Mouse (Mus musculus): ENCODE data around the gene Btnl10. TPM values are rescaled to one million over a fixed set of nuclear protein-coding genes. Genes with fewer than 3 reads are reported as not detected.
A peak's percentile ranks its signal among the peaks of the same experiment; 100 is the strongest.

The Btnl10 gene
- polyA plus RNA-seq, 1 experiment from 2014 or later: not detected

DNA sequence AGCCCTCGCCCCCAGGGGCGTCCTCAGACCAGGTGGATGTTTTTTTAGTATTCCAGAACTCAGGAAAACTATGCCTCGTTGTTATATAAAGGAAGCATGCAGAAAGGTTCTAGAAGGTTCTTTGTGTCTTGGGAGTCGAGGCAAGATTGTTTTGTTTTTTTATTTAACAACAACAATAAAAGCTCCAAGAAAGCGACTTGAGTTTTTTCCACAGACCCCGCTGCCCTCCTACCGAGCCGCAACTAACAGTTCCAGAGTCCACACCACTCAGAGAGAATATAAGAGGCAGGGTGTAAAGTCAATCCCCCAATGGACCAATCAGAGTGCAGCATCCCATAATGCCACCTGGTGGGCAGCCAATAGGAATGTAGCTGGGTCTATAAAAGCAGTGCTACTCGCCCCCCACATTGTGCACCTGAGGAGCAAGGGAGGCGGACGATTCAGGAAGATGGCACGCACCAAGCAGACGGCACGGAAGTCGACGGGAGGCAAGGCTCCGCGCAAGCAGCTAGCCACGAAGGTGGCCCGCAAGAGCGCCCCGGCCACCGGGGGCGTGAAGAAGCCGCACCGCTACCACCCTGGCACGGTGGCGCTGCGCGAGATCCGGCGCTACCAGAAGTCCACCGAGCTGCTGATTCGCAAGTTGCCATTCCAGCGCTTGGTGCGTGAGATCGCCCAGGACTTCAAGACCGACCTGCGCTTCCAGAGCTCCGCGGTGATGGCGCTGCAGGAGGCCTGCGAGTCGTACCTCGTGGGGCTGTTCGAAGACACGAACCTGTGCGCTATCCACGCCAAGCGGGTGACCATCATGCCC, 43.9 kb downstream of the Btnl10 start:
- Histone ChIP-seq H3K4me1 (ENCODE audit: control insufficient read depth in 2 of 2, insufficient read depth in 2 of 2, low read length in 2 of 2) (peaks cover 13 to 34% of the 10 kb centered on the region in 2 experiments), H3K27ac (replicated peaks in 1 of 2; ENCODE audit: control insufficient read depth in 1 of 2, insufficient read depth in 1 of 2, low read depth in 2 of 2, low read length in 2 of 2) (no peak overlapping the region), H3K36me3 (ENCODE audit: control insufficient read depth, insufficient read depth, low read length) (peaks cover 20% of the 10 kb centered on the region), H3K4me2 (ENCODE audit: low read length) (0 out of 2 replicates have a peak overlapping the region, but pooled peaks have one; percentile 6), H3K4me3 (ENCODE audit: control insufficient read depth in 1 of 2, insufficient read depth in 1 of 2, low read depth in 1 of 2, low read length in 2 of 2) (no peak overlapping the region), H3K9ac (ENCODE audit: low read length) (no peak overlapping the region), H3K9me3 (ENCODE audit: control insufficient read depth, low read length) (no peaks in the 10 kb centered on the region), H3K27me3 (ENCODE audit: control insufficient read depth, insufficient read depth, low read length) (peaks cover 28% of the 10 kb centered on the region)
- ATAC-seq (ENCODE audit: insufficient number of reproducible peaks, insufficient read depth, low FRiP score, low read depth): no peak
- 53% methylated on average over 50 of the region's 50 CpGs for WGBS

DNA sequence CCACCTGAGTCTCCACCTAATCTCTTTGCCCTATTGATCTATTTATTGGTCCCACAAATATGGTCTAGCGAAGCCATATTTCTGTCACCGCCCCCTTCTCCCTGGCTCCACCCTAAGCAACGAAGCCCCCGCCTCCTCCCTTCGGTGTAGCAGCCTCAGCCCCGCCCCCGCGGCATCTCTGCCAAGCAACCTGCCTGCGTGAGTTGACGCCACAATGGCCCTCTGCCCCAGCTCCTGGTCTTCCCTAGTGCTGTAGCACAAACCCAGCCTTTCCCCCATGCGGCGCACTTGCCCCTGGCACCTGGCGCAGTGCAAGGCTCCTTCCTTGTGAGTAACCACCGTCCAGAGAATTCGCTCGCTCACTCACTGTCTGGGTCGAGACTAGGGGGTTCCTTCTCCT, 45.8 kb downstream of the Btnl10 start:
- no peak for ATAC-seq (ENCODE audit: insufficient number of reproducible peaks, insufficient read depth, low FRiP score, low read depth)
- Histone ChIP-seq H3K4me1 (ENCODE audit: control insufficient read depth in 2 of 2, insufficient read depth in 2 of 2, low read length in 2 of 2) (peaks cover 9 to 23% of the 10 kb centered on the region in 2 experiments), H3K9me3 (ENCODE audit: control insufficient read depth, low read length) (no peaks in the 10 kb centered on the region), H3K36me3 (ENCODE audit: control insufficient read depth, insufficient read depth, low read length) (peaks cover 6% of the 10 kb centered on the region; the same call in 1 of the 2 replicates), H3K4me3 (ENCODE audit: control insufficient read depth in 1 of 2, insufficient read depth in 1 of 2, low read depth in 1 of 2, low read length in 2 of 2) (no peak overlapping the region), H3K27me3 (ENCODE audit: control insufficient read depth, insufficient read depth, low read length) (peaks cover 28% of the 10 kb centered on the region), H3K4me2 (ENCODE audit: low read length) (no peak overlapping the region), H3K9ac (ENCODE audit: low read length) (no peak overlapping the region), H3K27ac (replicated peaks in 1 of 2; ENCODE audit: control insufficient read depth in 1 of 2, insufficient read depth in 1 of 2, low read depth in 2 of 2, low read length in 2 of 2) (no peak overlapping the region)
- WGBS: 32% methylated on average over 17 of the region's 17 CpGs

DNA sequence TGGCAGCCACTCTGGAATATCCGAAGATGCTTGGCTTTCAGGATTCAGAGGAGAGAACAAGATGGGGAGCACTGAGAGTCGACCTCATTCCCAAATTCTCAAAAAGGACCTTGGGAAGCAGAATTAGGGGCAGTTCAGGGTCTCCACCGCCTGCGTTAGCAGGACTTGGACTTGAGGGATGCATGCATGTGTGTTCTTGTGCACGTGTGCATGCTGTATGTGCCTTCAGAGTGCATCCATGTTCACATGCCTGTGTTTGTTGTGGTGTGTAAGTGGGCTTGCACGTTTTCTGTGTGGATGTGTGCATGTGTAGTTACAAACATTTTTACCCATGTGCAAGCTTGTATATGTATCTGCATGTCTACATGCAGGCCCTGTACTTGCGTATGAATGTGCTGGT, 46.5 kb downstream of the Btnl10 start:
- Histone ChIP-seq H3K27ac (replicated peaks in 1 of 2; ENCODE audit: control insufficient read depth in 1 of 2, insufficient read depth in 1 of 2, low read depth in 2 of 2, low read length in 2 of 2) (no peak overlapping the region), H3K27me3 (ENCODE audit: control insufficient read depth, insufficient read depth, low read length) (peaks cover 28% of the 10 kb centered on the region), H3K36me3 (ENCODE audit: control insufficient read depth, insufficient read depth, low read length) (peaks cover 4% of the 10 kb centered on the region; the same call in 1 of the 2 replicates), H3K9me3 (ENCODE audit: control insufficient read depth, low read length) (no peaks in the 10 kb centered on the region), H3K9ac (ENCODE audit: low read length) (no peak overlapping the region), H3K4me2 (ENCODE audit: low read length) (no peak overlapping the region), H3K4me1 (ENCODE audit: control insufficient read depth in 2 of 2, insufficient read depth in 2 of 2, low read length in 2 of 2) (peaks cover 9 to 21% of the 10 kb centered on the region in 2 experiments), H3K4me3 (ENCODE audit: control insufficient read depth in 1 of 2, insufficient read depth in 1 of 2, low read depth in 1 of 2, low read length in 2 of 2) (no peak overlapping the region)
- ATAC-seq (ENCODE audit: insufficient number of reproducible peaks, insufficient read depth, low FRiP score, low read depth): no peak
- WGBS: 83% methylated on average over 7 of the region's 7 CpGs

DNA sequence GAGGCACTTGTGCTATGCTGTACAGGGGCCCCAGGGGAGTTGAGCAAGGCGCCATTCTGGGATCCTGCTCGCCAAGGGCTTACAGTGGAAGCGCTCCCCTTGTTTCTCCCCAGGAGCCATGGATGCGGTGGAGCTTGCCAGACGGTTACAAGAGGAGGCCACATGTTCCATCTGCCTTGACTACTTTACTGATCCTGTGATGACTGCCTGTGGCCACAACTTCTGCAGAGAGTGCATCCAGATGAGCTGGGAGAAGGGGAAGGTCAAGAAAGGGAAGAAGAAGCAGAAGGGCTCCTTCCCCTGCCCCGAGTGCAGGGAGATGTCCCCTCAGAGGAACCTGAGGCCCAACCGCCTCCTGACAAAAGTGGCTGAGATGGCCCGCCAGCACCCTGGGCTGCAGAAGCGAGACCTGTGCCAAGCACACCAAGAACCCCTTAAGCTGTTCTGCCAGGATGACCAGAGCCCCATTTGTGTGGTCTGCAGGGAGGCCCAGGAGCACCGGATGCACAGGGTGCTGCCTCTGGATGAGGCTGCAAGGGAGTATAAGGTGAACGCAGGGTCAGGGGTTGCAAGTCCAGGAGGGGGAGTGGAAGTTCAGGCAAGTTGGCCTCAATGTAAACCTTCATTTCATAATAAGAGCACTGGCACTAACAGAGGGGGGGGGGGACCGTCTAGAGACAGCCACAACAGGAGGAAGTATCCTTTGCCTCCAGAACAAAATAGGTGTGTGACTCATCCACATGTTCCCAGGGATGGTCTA, 47.5 kb downstream of the Btnl10 start:
- Histone ChIP-seq H3K36me3 (ENCODE audit: control insufficient read depth, insufficient read depth, low read length) (peaks cover 6% of the 10 kb centered on the region), H3K4me1 (ENCODE audit: control insufficient read depth in 2 of 2, insufficient read depth in 2 of 2, low read length in 2 of 2) (peaks cover 8 to 15% of the 10 kb centered on the region in 2 experiments; a peak in 3 of 4 replicates), H3K27ac (replicated peaks in 1 of 2; ENCODE audit: control insufficient read depth in 1 of 2, insufficient read depth in 1 of 2, low read depth in 2 of 2, low read length in 2 of 2) (no peak overlapping the region), H3K27me3 (ENCODE audit: control insufficient read depth, insufficient read depth, low read length) (peaks cover 28% of the 10 kb centered on the region), H3K9ac (ENCODE audit: low read length) (no peak overlapping the region), H3K4me3 (ENCODE audit: control insufficient read depth in 1 of 2, insufficient read depth in 1 of 2, low read depth in 1 of 2, low read length in 2 of 2) (no peak overlapping the region), H3K9me3 (ENCODE audit: control insufficient read depth, low read length) (no peaks in the 10 kb centered on the region), H3K4me2 (ENCODE audit: low read length) (no peak overlapping the region)
- ATAC-seq (ENCODE audit: insufficient number of reproducible peaks, insufficient read depth, low FRiP score, low read depth): no peak
- 39% methylated on average over 12 of the region's 12 CpGs for WGBS

DNA sequence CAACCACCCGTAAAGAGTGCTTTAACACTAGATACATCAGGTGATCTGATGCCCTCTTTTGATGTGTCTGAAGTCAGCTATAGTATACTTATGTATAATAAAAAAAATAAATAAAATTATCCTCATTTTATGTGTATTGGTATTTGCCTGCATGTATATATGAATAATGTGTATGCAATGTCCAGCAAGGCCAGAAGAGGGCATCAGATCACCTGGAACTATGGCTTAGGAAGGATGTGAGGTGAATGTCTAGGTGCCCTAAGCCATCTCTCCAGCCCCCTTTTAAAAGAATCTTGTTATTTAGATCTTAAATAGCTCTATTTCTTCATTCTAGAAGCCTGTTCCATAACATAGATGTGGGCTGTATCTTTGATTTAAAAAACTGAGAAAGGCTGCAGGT, 49.6 kb downstream of the Btnl10 start:
- Histone ChIP-seq H3K9ac (ENCODE audit: low read length) (no peak overlapping the region), H3K4me1 (ENCODE audit: control insufficient read depth in 2 of 2, insufficient read depth in 2 of 2, low read length in 2 of 2) (peaks cover 8 to 22% of the 10 kb centered on the region in 2 experiments; a peak in 3 of 4 replicates)

DNA sequence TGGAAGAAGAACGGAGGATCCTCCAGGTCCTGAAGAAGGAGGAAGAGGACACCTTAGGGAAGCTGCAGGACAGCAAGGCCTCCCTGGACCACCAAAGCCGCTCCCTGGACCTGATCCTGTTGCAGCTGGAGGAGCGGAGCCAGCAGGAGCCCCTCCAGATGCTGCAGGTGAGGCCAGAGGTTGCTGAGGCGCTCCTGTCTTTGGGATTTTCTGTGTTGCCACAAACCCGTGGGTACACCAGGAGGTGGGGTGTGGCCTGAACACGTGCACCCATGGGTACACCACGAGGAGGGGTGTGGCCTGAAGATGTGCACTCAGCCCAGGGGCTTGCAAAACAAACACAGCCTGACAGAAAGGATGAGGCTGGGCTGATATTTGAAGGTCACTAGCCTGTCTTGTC, 50.8 kb downstream of the Btnl10 start:
- Histone ChIP-seq H3K4me3 (ENCODE audit: control insufficient read depth in 1 of 2, insufficient read depth in 1 of 2, low read depth in 1 of 2, low read length in 2 of 2) (no peak overlapping the region), H3K27ac (replicated peaks in 1 of 2; ENCODE audit: control insufficient read depth in 1 of 2, insufficient read depth in 1 of 2, low read depth in 2 of 2, low read length in 2 of 2) (no peak overlapping the region), H3K4me1 (ENCODE audit: control insufficient read depth in 2 of 2, insufficient read depth in 2 of 2, low read length in 2 of 2) (peaks cover 8 to 22% of the 10 kb centered on the region in 2 experiments; a peak in 3 of 4 replicates), H3K4me2 (ENCODE audit: low read length) (no peak overlapping the region), H3K9ac (ENCODE audit: low read length) (no peak overlapping the region), H3K27me3 (ENCODE audit: control insufficient read depth, insufficient read depth, low read length) (0 out of 2 replicates have a peak, but pooled peaks cover 4% of the 10 kb centered on the region), H3K9me3 (ENCODE audit: control insufficient read depth, low read length) (no peaks in the 10 kb centered on the region), H3K36me3 (ENCODE audit: control insufficient read depth, insufficient read depth, low read length) (peaks cover 31% of the 10 kb centered on the region)
- no peak for ATAC-seq (ENCODE audit: insufficient number of reproducible peaks, insufficient read depth, low FRiP score, low read depth)
- 82% methylated on average over 7 of the region's 7 CpGs for WGBS

More for the DNA sequence above, 49.6 kb downstream of the Btnl10 start:
- WGBS: 95% methylated on average over 1 of the region's 1 CpGs
- no peak for ATAC-seq (ENCODE audit: insufficient number of reproducible peaks, insufficient read depth, low FRiP score, low read depth)
- Histone ChIP-seq H3K4me3 (ENCODE audit: control insufficient read depth in 1 of 2, insufficient read depth in 1 of 2, low read depth in 1 of 2, low read length in 2 of 2) (no peak overlapping the region), H3K4me2 (ENCODE audit: low read length) (no peak overlapping the region), H3K9me3 (ENCODE audit: control insufficient read depth, low read length) (no peaks in the 10 kb centered on the region), H3K27me3 (ENCODE audit: control insufficient read depth, insufficient read depth, low read length) (peaks cover 12% of the 10 kb centered on the region; the same call in 1 of the 2 replicates), H3K36me3 (ENCODE audit: control insufficient read depth, insufficient read depth, low read length) (peaks cover 28% of the 10 kb centered on the region), H3K27ac (replicated peaks in 1 of 2; ENCODE audit: control insufficient read depth in 1 of 2, insufficient read depth in 1 of 2, low read depth in 2 of 2, low read length in 2 of 2) (no peak overlapping the region)

DNA sequence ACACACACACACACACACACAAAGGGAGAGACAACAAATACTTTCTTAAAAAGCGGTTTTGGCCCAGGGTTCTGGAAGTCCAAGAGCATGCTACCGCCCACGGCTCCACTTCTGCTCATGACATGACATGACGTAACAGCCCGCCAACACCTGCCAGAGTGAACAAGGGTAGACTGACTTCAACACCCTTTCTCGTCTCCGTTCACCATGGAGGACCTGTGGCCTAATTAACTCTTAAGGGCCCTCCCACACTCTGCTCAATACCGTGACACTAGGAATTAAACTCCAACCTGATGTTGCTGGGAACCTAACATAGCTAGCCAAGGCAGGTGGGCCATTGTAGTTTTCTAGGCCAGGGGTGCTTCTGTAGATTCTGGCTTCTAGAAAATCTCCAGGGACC, 51.3 kb downstream of the Btnl10 start:
- Histone ChIP-seq H3K4me2 (ENCODE audit: low read length) (no peak overlapping the region), H3K4me1 (ENCODE audit: control insufficient read depth in 2 of 2, insufficient read depth in 2 of 2, low read length in 2 of 2) (peaks cover 6 to 22% of the 10 kb centered on the region in 2 experiments; a peak in 3 of 4 replicates), H3K9ac (ENCODE audit: low read length) (no peak overlapping the region), H3K27ac (replicated peaks in 1 of 2; ENCODE audit: control insufficient read depth in 1 of 2, insufficient read depth in 1 of 2, low read depth in 2 of 2, low read length in 2 of 2) (no peak overlapping the region), H3K9me3 (ENCODE audit: control insufficient read depth, low read length) (no peaks in the 10 kb centered on the region), H3K27me3 (ENCODE audit: control insufficient read depth, insufficient read depth, low read length) (no peaks in the 10 kb centered on the region), H3K36me3 (ENCODE audit: control insufficient read depth, insufficient read depth, low read length) (peaks cover 31% of the 10 kb centered on the region), H3K4me3 (ENCODE audit: control insufficient read depth in 1 of 2, insufficient read depth in 1 of 2, low read depth in 1 of 2, low read length in 2 of 2) (no peak overlapping the region)
- 56% methylated on average over 8 of the region's 8 CpGs for WGBS
- no peak for ATAC-seq (ENCODE audit: insufficient number of reproducible peaks, insufficient read depth, low FRiP score, low read depth)
